Mouse (Mus musculus) embryonic facial prominence, embryonic 15.5 days (tissue): ENCODE data around the gene Lmx1a. TPM values are rescaled to one million over a fixed set of nuclear protein-coding genes. Genes with fewer than 3 reads are reported as not detected.

Experiments used
- ATAC-seq: fragments of 200-750 bp; cut with Nextera tagmentation; 2 replicates; pipeline ENCODE4 v1.8.0; 2017; ENCODE audit warnings: low read depth, moderate TSS enrichment; ENCODE audit not compliant: insufficient number of reproducible peaks, low FRiP score, low TSS enrichment
- H3K27ac ChIP-seq: fragments of 300-500 bp; sonication (generic); replicated peaks from 2 replicates; pipeline ENCODE4 v1.5.1; 2015; ENCODE audit warnings: mild to moderate bottlenecking, inconsistent platforms
- H3K27me3 ChIP-seq: fragments of 300-500 bp; sonication (generic); 2 replicates; pipeline ENCODE4 v1.6.1; 2015; ENCODE audit warnings: inconsistent platforms
- H3K36me3 ChIP-seq: fragments of 300-500 bp; sonication (generic); 2 replicates; pipeline ENCODE4 v1.6.1; 2015; ENCODE audit warnings: mild to moderate bottlenecking, inconsistent platforms
- H3K4me1 ChIP-seq: fragments of 300-500 bp; sonication (generic); 2 replicates; pipeline ENCODE4 v1.6.1; 2015; ENCODE audit warnings: inconsistent platforms
- H3K4me2 ChIP-seq: fragments of 300-500 bp; sonication (generic); replicated peaks from 2 replicates; pipeline ENCODE4 v1.6.1; 2015; ENCODE audit warnings: mild to moderate bottlenecking, inconsistent platforms
- H3K4me3 ChIP-seq: fragments of 300-500 bp; sonication (generic); replicated peaks from 2 replicates; pipeline ENCODE4 v1.5.1; 2015; ENCODE audit warnings: mild to moderate bottlenecking, inconsistent platforms
- H3K9ac ChIP-seq: fragments of 300-500 bp; sonication (generic); 2 replicates; pipeline ENCODE4 v1.6.1; 2015; ENCODE audit warnings: inconsistent platforms
- H3K9me3 ChIP-seq: fragments of 300-500 bp; sonication (generic); replicated peaks from 2 replicates; pipeline ENCODE4 v1.6.1; 2016; ENCODE audit warnings: inconsistent platforms
- WGBS: fragments of 180-500 bp; shearing (Covaris S2); methylation state at CpG from one replicate; pipeline ENCODE4 v1.1.7; 2015; 5-methylcytosine and 5-hydroxymethylcytosine counted together
- polyA plus RNA-seq: library from polyadenylated mRNA; unstranded; fragments of >200 nt; fragmentation: Nextera tagmentation; extraction: Ambion mirVana; gene quantifications from 2 replicates; pipeline ENCODE4 v1.2.1, GENCODE M21; 2015

Lmx1a gene
- polyA plus RNA-seq: 0.93 and 1.2 TPM in 2 replicates

GRCm38 (mm10) chr1:167689232-167689261 is at the start of gene Lmx1a:
Lmx1a (plus strand) TSS chr1:167689237.
- H3K27me3 ChIP-seq: peaks cover 77% of the 10 kb centered on the region
- WGBS: 0% methylated on average over 3 of the region's 3 CpGs
- ATAC-seq: no peak

GRCm38 (mm10) chr1:167644866-167645537 is 44.0 kb upstream of the Lmx1a start:
- H3K4me2 ChIP-seq: peak overlapping the region; percentile 36

More at GRCm38 (mm10) chr1:167689232-167689261, at the start of gene Lmx1a:
- no peaks in the 10 kb centered on the region for H3K36me3 ChIP-seq
- H3K9ac ChIP-seq: peak within 1 kb of the TSS; percentile 33
- peak within 1 kb of the TSS; percentile 97 for H3K4me2 ChIP-seq
- peak within 1 kb of the TSS; percentile 53 for H3K4me3 ChIP-seq
- no peak within 1 kb of the TSS for H3K27ac ChIP-seq
- H3K9me3 ChIP-seq: no peaks in the 10 kb centered on the region; the same call in 1 of the 2 replicates
- H3K4me1 ChIP-seq: peaks cover 23% of the 10 kb centered on the region

DNA sequence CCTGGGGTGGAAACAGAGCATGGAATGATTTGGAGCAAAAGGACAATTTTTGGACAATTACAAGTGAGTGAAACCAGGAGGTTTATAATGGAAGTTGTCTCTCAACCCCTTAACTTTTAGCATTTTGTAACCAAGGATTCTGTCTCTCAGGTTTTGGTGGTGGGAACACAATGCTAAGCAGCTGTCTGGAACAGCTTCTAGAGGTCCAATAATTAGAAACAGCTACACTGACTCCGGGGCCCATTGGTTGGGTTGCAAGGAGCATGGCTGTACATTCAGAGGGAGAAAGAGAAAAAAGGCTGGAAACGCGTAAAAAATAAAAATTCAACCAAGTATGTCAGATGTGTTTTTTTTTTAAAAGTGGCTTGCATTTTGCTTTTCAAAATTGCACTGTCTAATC is 40.4 kb upstream of the Lmx1a start:
- H3K9me3 ChIP-seq: no peaks in the 10 kb centered on the region
- 42% methylated on average over 3 of the region's 3 CpGs for WGBS
- no peaks in the 10 kb centered on the region for H3K27me3 ChIP-seq
- H3K4me3 ChIP-seq: no peak overlapping the region
- no peak for ATAC-seq
- no peak overlapping the region for H3K4me2 ChIP-seq
- H3K9ac ChIP-seq: no peak overlapping the region
- H3K36me3 ChIP-seq: no peaks in the 10 kb centered on the region
- peaks cover 26% of the 10 kb centered on the region for H3K4me1 ChIP-seq
- peak overlapping the region; percentile 77 for H3K27ac ChIP-seq

More at GRCm38 (mm10) chr1:167644866-167645537, 44.0 kb upstream of the Lmx1a start:
- H3K27ac ChIP-seq: no peak overlapping the region
- peaks cover 6% of the 10 kb centered on the region for H3K27me3 ChIP-seq
- H3K9ac ChIP-seq: no peak overlapping the region
- peaks cover 26% of the 10 kb centered on the region for H3K4me1 ChIP-seq
- no peaks in the 10 kb centered on the region for H3K9me3 ChIP-seq
- no peaks in the 10 kb centered on the region for H3K36me3 ChIP-seq
- no peak overlapping the region for H3K4me3 ChIP-seq
- peak; percentile 83 for ATAC-seq
- WGBS: 12% methylated on average over 16 of the region's 16 CpGs

- Histone ChIP-seq H3K4me1 (peaks cover 26% of the 10 kb centered on the region), H3K27me3 (no peaks in the 10 kb centered on the region), H3K36me3 (no peaks in the 10 kb centered on the region), H3K4me2 (no peak overlapping the region), H3K27ac (peak overlapping the region; percentile 77; the same call in 1 of the 2 replicates), H3K4me3 (no peak overlapping the region), H3K9ac (no peak overlapping the region), H3K9me3 (no peaks in the 10 kb centered on the region)
- WGBS: 45% methylated on average over 11 of the region's 11 CpGs
- ATAC-seq: no peak
Measured at GRCm38 (mm10) chr1:167649122-167649633, 39.9 kb upstream of the Lmx1a start.

- H3K27ac ChIP-seq: no peak overlapping the region
- 73% methylated on average over 2 of the region's 2 CpGs for WGBS
- H3K27me3 ChIP-seq: peaks cover 3% of the 10 kb centered on the region; the same call in 1 of the 2 replicates
- H3K4me1 ChIP-seq: peaks cover 19% of the 10 kb centered on the region; the same call in 1 of the 2 replicates
- no peak overlapping the region for H3K4me2 ChIP-seq
- no peak overlapping the region for H3K4me3 ChIP-seq
- H3K9me3 ChIP-seq: no peaks in the 10 kb centered on the region
- no peaks in the 10 kb centered on the region for H3K36me3 ChIP-seq
- no peak overlapping the region for H3K9ac ChIP-seq
- no peak for ATAC-seq
Measured at GRCm38 (mm10) chr1:167652336-167652735, 36.7 kb upstream of the Lmx1a start.

DNA sequence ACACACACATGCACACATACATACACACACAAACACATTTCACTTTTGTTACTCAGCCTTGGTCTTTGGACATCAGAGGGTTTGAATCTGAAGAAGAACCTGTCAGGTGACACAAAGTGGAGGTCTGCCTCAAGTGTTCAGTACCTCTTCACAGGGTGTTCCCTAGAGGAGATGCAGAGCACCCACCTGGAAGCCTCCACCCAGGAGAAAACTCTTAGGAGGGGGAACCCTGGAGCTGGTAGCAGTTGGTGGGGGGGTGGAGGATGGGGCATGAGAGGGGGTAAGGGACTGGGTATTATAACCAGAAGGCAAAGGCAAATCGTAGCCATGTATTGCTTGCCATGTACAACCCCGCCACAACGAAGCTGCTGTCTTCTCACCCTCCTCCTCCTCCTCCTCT is 30.0 kb upstream of the Lmx1a start:
- H3K4me3 ChIP-seq: no peak overlapping the region
- H3K36me3 ChIP-seq: no peaks in the 10 kb centered on the region
- no peak for ATAC-seq
- H3K27me3 ChIP-seq: peaks cover 23% of the 10 kb centered on the region
- H3K9ac ChIP-seq: no peak overlapping the region
- no peaks in the 10 kb centered on the region for H3K9me3 ChIP-seq
- WGBS: 94% methylated on average over 3 of the region's 3 CpGs
- no peak overlapping the region for H3K27ac ChIP-seq
- no peak overlapping the region for H3K4me2 ChIP-seq
- H3K4me1 ChIP-seq: peaks cover 19% of the 10 kb centered on the region

DNA sequence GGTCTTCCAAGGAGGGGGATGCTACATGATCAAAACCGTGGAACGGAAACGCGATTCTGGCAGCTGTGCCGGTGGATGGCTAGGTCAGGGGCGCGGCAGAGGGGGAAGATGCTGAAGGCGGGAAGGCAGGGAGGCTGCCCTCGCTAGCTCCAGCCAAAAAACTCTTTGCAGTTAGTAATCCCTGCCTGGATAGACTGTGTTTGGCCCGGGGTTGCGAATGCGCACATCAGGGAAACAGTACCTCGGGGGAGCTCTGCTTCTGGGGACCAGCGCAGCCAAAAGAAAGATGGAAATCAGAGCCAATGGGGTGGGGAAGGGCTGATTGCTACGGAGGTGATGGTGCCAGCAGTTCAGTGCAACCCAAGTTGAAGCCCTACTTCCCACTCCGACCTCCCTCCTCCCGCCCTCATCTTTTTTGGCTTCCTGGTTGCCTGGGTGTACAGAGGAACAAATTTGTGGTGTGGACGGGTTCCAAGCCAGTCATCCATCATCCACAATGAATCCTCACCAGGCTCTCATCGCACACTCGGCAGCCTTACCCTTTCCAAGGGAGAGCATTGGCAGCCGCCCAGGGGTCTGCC is 28.4 kb upstream of the Lmx1a start:
- Histone ChIP-seq H3K4me2 (peak overlapping the region; percentile 54), H3K9ac (no peak overlapping the region), H3K27me3 (peaks cover 26% of the 10 kb centered on the region), H3K36me3 (no peaks in the 10 kb centered on the region), H3K27ac (peak overlapping the region; percentile 48; the same call in 1 of the 2 replicates), H3K4me1 (peaks cover 19% of the 10 kb centered on the region), H3K4me3 (peak overlapping the region; percentile 27), H3K9me3 (no peaks in the 10 kb centered on the region)
- under 1% methylated on average over 21 of the region's 21 CpGs for WGBS
- ATAC-seq: peak; percentile 87

DNA sequence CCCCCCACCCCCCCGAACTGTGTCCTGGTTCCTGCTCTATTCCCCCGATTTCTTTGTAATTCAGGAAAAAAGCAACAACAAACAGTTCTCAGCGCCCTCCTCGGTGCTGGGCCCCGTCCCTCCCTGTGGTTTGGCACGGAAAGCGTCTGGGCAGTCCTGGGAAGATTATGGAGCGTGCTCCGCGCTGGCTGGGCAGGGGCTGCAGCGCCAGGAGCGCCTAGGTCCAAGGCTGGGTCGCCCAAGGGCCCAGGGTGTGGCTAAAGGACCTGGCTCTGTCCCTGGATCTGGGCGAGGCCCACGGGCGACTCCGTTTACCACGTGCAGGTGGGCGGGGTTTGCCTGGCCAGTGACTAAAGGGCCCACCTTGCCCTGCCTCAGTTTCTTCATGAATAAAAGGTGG is 27.9 kb upstream of the Lmx1a start:
- Histone ChIP-seq H3K4me1 (peaks cover 19% of the 10 kb centered on the region), H3K27me3 (peaks cover 28% of the 10 kb centered on the region), H3K27ac (0 out of 2 replicates have a peak overlapping the region, but pooled peaks have one; percentile 48), H3K4me2 (peak overlapping the region; percentile 54), H3K36me3 (no peaks in the 10 kb centered on the region), H3K9me3 (no peaks in the 10 kb centered on the region), H3K4me3 (peak overlapping the region; percentile 27), H3K9ac (no peak overlapping the region)
- peak; percentile 72 for ATAC-seq
- WGBS: 2% methylated on average over 19 of the region's 19 CpGs

DNA sequence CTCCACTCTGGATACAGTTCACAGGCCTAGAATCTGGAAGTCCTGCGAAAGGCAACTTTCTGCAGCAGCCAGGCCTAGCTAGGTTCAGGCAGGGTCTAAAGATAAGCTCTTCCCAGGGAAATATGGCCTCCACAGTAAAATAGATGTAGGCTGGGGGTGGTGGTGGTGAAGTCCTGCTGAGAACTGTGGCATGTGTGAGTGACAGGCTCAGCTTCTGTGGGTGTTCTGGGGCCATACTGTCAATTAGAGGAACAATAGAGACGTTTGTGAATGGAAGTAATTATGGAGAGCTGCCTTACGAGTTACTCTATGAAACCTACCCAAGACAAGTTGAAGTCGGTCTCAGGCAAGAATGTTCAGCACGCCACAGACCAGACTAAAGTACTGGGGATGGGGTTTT is 25.9 kb upstream of the Lmx1a start:
- ATAC-seq: no peak
- Histone ChIP-seq H3K9ac (no peak overlapping the region), H3K4me1 (peaks cover 19% of the 10 kb centered on the region), H3K27me3 (peaks cover 33% of the 10 kb centered on the region), H3K4me3 (no peak overlapping the region), H3K36me3 (no peaks in the 10 kb centered on the region), H3K4me2 (no peak overlapping the region), H3K27ac (no peak overlapping the region), H3K9me3 (no peaks in the 10 kb centered on the region)
- 45% methylated on average over 5 of the region's 5 CpGs for WGBS

DNA sequence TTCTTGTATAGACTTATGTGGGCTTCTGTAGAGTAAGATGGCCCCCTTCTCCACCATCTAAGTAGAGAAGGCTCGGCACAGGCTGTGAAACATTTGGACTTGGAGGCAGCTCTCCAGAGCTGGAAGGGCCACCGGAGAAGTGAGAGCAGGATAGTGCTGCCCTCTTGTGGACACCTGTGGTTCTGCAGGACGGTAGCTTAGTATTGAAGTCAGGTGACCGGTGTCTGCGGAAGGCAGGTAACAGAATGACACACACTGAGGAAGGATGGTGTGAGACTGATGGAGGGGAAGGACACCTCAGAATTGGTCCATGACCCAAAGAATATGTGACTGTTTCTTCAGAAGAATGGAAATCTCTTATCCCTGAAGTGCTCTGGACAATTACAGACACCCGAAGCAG is 19.2 kb upstream of the Lmx1a start:
- H3K4me1 ChIP-seq: 0 out of 2 replicates have a peak, but pooled peaks cover 5% of the 10 kb centered on the region
- H3K36me3 ChIP-seq: no peaks in the 10 kb centered on the region
- peaks cover 60% of the 10 kb centered on the region for H3K27me3 ChIP-seq
- no peak overlapping the region for H3K27ac ChIP-seq
- ATAC-seq: no peak
- H3K4me3 ChIP-seq: no peak overlapping the region
- H3K9ac ChIP-seq: no peak overlapping the region
- no peaks in the 10 kb centered on the region for H3K9me3 ChIP-seq
- 26% methylated on average over 6 of the region's 6 CpGs for WGBS
- H3K4me2 ChIP-seq: no peak overlapping the region

DNA sequence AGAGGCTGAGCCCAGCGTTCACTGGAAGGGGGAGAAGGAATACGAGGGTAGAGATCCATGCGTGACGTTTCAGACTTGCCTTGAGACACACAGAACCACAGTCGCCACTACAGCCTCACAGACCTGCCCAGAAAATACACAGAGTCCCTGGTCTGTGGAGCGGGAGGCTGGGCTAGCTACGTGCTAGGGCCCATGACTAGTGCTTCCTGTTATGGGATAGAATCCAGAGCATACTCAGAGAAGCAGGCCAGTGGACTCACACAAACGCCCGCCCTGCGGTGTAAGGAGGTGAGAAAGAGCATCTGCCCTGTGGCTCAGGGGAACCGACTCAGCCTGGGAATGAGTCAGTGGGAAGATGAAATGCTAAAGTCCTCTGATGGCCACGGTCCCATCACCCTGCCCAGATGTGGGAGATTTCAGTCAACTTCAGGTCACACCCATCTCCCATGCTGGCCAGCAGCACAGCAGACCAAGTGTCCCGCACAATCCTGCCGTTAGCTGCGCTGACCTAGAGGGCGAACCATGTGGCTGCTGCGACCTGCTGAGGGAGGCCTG is 16.5 kb upstream of the Lmx1a start:
- Histone ChIP-seq H3K36me3 (no peaks in the 10 kb centered on the region), H3K4me3 (no peak overlapping the region), H3K27ac (no peak overlapping the region), H3K4me2 (no peak overlapping the region), H3K9me3 (no peaks in the 10 kb centered on the region), H3K27me3 (peaks cover 51% of the 10 kb centered on the region), H3K4me1 (0 out of 2 replicates have a peak, but pooled peaks cover 5% of the 10 kb centered on the region), H3K9ac (no peak overlapping the region)
- 20% methylated on average over 17 of the region's 17 CpGs for WGBS
- ATAC-seq: no peak
